Mouse (Mus musculus) kidney, embryonic 16.5 days (tissue): ENCODE data around the gene Tbc1d16. TPM values are rescaled to one million over a fixed set of nuclear protein-coding genes. Genes with fewer than 3 reads are reported as not detected.
A peak's percentile ranks its signal among the peaks of the same experiment; 100 is the strongest.

Source experiments
- ATAC-seq: fragments of 200-750 bp; cut with Nextera tagmentation; 2 replicates; pipeline ENCODE4 v1.8.0; 2017; ENCODE audit warnings: moderate TSS enrichment; ENCODE audit not compliant: low FRiP score, low TSS enrichment
- H3K27ac ChIP-seq: fragments of 300-500 bp; sonication (generic); 2 replicates; pipeline ENCODE4 v1.5.1; 2014; ENCODE audit warnings: low read length
- H3K27me3 ChIP-seq: fragments of 300-500 bp; sonication (generic); 2 replicates; pipeline ENCODE4 v1.6.1; 2014; ENCODE audit warnings: low read length, control low read depth, mixed read lengths; ENCODE audit not compliant: insufficient read depth
- H3K36me3 ChIP-seq: fragments of 300-500 bp; sonication (generic); 2 replicates; pipeline ENCODE4 v1.6.1; 2014; ENCODE audit warnings: low read length, control low read depth, mixed read lengths; ENCODE audit not compliant: insufficient read depth
- H3K4me1 ChIP-seq: fragments of 300-500 bp; sonication (generic); 2 replicates; pipeline ENCODE4 v1.6.1; 2014; ENCODE audit warnings: low read length, control low read depth, mixed read lengths; ENCODE audit not compliant: insufficient read depth
- H3K4me2 ChIP-seq: fragments of 300-500 bp; sonication (generic); replicated peaks from 2 replicates; pipeline ENCODE4 v1.6.1; 2014; ENCODE audit warnings: low read depth, low read length
- H3K4me3 ChIP-seq: fragments of 300-500 bp; sonication (generic); 2 replicates; pipeline ENCODE4 v1.5.1; 2014; ENCODE audit warnings: mild to moderate bottlenecking, low read length
- H3K9ac ChIP-seq: fragments of 300-500 bp; sonication (generic); replicated peaks from 2 replicates; pipeline ENCODE4 v1.6.1; 2014; ENCODE audit warnings: low read length
- H3K9me3 ChIP-seq: fragments of 300-500 bp; sonication (generic); 2 replicates; pipeline ENCODE4 v1.6.1; 2016; ENCODE audit warnings: low read length, control low read depth
- WGBS: fragments of 180-500 bp; shearing (Covaris S2); extraction: QIAGEN DNeasy Blood & Tissue Kit; methylation state at CpG from one replicate; pipeline ENCODE4 v1.1.7; 2014; 5-methylcytosine and 5-hydroxymethylcytosine counted together
- polyA plus RNA-seq: library from polyadenylated mRNA; unstranded; fragments of >200 nt; fragmentation: Nextera tagmentation; extraction: Ambion mirVana; gene quantifications from 2 replicates; pipeline ENCODE4 v1.2.1, GENCODE M21; 2015

The Tbc1d16 gene
- polyA plus RNA-seq, 1 experiment from 2014 or later = 12.3 TPM

- no peak for ATAC-seq
- WGBS = 82% methylated on average over 32 of the region's 32 CpGs
- H3K4me2 ChIP-seq = no peak overlapping the region
Measured at GRCm38 (mm10) chr11:119210321-119211100, 17.8 kb downstream of the Tbc1d16 start.

DNA sequence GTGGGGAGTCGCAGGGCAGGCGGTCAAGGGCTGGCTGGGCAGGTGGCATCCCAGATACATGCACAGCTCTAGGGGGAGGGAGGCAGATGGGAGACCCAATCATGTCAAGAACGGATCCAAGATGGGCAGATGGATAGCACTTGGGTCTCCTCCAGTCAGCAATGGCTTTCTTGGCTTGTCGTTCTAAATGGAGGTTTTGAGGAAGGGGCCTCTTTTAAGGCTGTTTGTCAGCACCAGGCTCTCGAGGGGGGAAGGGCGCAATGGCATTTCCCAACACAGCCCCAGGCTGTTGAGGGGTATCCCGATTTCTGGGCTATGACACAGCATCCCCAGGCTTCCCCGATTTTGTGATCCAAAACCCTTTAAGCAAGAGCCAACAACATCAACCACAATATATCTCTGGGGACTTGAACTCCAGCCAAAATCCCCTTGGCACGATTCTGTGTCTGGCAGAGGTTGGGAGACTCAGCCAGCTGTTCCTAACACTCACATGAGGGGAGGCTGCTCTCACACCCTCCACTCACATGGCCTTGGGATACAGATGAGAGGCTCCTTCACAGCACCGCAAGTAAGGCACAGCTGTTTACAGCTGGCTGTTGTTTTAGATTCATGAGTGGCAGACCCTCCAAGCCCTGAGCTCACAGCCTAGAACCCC lies 18.8 kb downstream of the Tbc1d16 start:
- H3K27ac ChIP-seq = no peak overlapping the region
- no peaks in the 10 kb centered on the region; the same call in 1 of the 2 replicates for H3K9me3 ChIP-seq
- peaks cover 21% of the 10 kb centered on the region for H3K36me3 ChIP-seq
- no peak overlapping the region for H3K9ac ChIP-seq
- H3K4me3 ChIP-seq = no peak overlapping the region
- H3K4me2 ChIP-seq = no peak overlapping the region
- WGBS = 73% methylated on average over 10 of the region's 10 CpGs
- peak; percentile 44 for ATAC-seq
- H3K27me3 ChIP-seq = no peaks in the 10 kb centered on the region
- peaks cover 10% of the 10 kb centered on the region for H3K4me1 ChIP-seq

More at GRCm38 (mm10) chr11:119210321-119211100, 17.8 kb downstream of the Tbc1d16 start:
- Histone ChIP-seq H3K4me3 (no peak overlapping the region), H3K27ac (no peak overlapping the region), H3K9ac (no peak overlapping the region), H3K36me3 (peaks cover 18% of the 10 kb centered on the region), H3K9me3 (no peaks in the 10 kb centered on the region; the same call in 1 of the 2 replicates), H3K27me3 (no peaks in the 10 kb centered on the region), H3K4me1 (peaks cover 20% of the 10 kb centered on the region)

DNA sequence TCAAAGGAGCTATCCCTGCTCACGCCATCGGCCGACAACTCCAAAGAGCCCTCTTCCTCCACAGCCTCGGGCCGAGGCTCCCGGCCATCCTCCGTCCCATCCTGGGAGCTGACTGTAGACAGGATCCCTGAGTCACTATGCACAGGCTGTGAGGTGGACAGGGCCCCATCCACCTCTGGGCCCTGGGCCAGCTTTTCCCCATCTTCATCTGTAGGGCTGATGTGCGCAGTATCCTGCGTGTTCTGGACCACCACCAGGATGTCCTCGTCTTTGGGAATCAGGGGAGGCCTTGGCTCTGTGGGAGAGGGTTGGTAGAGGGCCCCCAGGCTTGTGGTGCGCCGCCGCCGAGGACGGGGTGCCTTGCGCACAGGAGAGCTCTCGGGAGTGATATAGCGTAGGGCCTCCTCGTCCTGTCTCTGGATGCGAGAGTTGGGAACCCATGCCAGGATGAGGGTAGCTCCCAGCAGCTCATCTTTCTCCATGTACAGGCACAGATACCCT lies 19.4 kb downstream of the Tbc1d16 start:
- no peak overlapping the region for H3K4me2 ChIP-seq
- H3K27me3 ChIP-seq = no peaks in the 10 kb centered on the region
- no peak overlapping the region for H3K4me3 ChIP-seq
- no peaks in the 10 kb centered on the region; the same call in 1 of the 2 replicates for H3K9me3 ChIP-seq
- no peak overlapping the region for H3K9ac ChIP-seq
- peaks cover 6% of the 10 kb centered on the region; the same call in 1 of the 2 replicates for H3K4me1 ChIP-seq
- H3K27ac ChIP-seq = no peak overlapping the region
- no peak for ATAC-seq
- 92% methylated on average over 20 of the region's 20 CpGs for WGBS
- H3K36me3 ChIP-seq = peaks cover 21% of the 10 kb centered on the region

GRCm38 (mm10) chr11:119207986-119208385 lies 20.3 kb downstream of the Tbc1d16 start:
- peaks cover 21% of the 10 kb centered on the region for H3K36me3 ChIP-seq
- no peaks in the 10 kb centered on the region for H3K27me3 ChIP-seq
- H3K4me1 ChIP-seq = no peaks in the 10 kb centered on the region
- 83% methylated on average over 6 of the region's 6 CpGs for WGBS
- no peaks in the 10 kb centered on the region; the same call in 1 of the 2 replicates for H3K9me3 ChIP-seq
- H3K27ac ChIP-seq = no peak overlapping the region
- ATAC-seq = no peak
- no peak overlapping the region for H3K9ac ChIP-seq
- no peak overlapping the region for H3K4me2 ChIP-seq
- H3K4me3 ChIP-seq = no peak overlapping the region

- no peak overlapping the region for H3K4me2 ChIP-seq
- H3K27ac ChIP-seq = no peak overlapping the region
- no peak overlapping the region for H3K4me3 ChIP-seq
- no peak overlapping the region for H3K9ac ChIP-seq
- 0 out of 2 replicates have a peak, but pooled peaks have one; percentile 8 for ATAC-seq
- H3K36me3 ChIP-seq = peaks cover 21% of the 10 kb centered on the region
- H3K9me3 ChIP-seq = no peaks in the 10 kb centered on the region; the same call in 1 of the 2 replicates
- WGBS = 43% methylated on average over 5 of the region's 5 CpGs
- H3K27me3 ChIP-seq = no peaks in the 10 kb centered on the region
- H3K4me1 ChIP-seq = no peaks in the 10 kb centered on the region
Measured at GRCm38 (mm10) chr11:119206562-119206961, 21.7 kb downstream of the Tbc1d16 start.

- no peak for ATAC-seq
- WGBS = 86% methylated on average over 10 of the region's 10 CpGs
- no peaks in the 10 kb centered on the region; the same call in 1 of the 2 replicates for H3K9me3 ChIP-seq
- H3K4me1 ChIP-seq = no peaks in the 10 kb centered on the region
- H3K4me3 ChIP-seq = no peak overlapping the region
- no peak overlapping the region for H3K4me2 ChIP-seq
- no peak overlapping the region for H3K27ac ChIP-seq
- H3K9ac ChIP-seq = no peak overlapping the region
- no peaks in the 10 kb centered on the region for H3K27me3 ChIP-seq
- H3K36me3 ChIP-seq = peaks cover 21% of the 10 kb centered on the region
Measured at GRCm38 (mm10) chr11:119205738-119206137, 22.6 kb downstream of the Tbc1d16 start.

DNA sequence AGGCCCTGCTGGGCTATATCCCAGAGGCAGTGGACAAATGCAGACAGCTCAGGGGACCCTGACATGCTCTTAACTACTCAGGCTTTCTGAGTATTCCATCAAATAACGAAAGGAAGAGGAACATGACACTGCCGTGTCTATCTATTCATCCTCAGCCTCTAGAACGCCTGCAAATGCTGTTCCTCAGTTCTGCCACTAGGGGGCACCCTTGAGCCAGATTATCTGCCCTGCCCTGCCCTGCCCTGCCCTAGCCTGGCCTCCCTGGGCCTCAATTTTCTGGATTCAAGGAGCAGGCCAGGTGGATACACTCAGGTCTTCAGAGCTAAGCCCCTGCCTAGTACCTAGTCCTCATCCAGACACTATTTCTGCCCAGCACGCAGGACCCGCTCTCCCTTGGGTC lies 24.9 kb downstream of the Tbc1d16 start:
- Histone ChIP-seq H3K4me2 (no peak overlapping the region), H3K4me1 (peaks cover 9% of the 10 kb centered on the region)
- no peak for ATAC-seq

DNA sequence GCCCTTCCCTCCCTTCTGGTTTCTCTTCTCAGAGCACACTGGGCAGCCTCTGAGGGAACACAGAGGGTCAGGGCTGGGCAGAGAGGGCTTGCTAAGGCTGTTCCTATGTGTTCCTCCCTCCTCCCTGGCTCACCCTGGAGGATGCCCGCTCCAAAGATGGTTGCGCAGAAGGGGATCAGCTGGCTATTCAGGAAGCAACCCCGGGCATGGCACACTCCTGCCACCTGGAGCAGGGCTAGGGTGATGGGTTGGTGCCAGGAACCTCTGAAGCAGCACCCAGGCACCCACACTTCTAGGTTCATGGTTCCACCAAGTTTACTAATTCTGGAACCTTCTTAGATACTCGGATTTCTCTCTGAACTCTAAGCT lies 29.1 kb downstream of the Tbc1d16 start:
- Histone ChIP-seq H3K36me3 (no peaks in the 10 kb centered on the region), H3K9ac (no peak overlapping the region), H3K4me1 (peaks cover 9% of the 10 kb centered on the region), H3K9me3 (no peaks in the 10 kb centered on the region), H3K4me2 (no peak overlapping the region), H3K27me3 (no peaks in the 10 kb centered on the region), H3K27ac (no peak overlapping the region), H3K4me3 (no peak overlapping the region)
- no peak for ATAC-seq
- 72% methylated on average over 4 of the region's 4 CpGs for WGBS

More for the DNA sequence above, 24.9 kb downstream of the Tbc1d16 start:
- peaks cover 18% of the 10 kb centered on the region for H3K36me3 ChIP-seq
- H3K9ac ChIP-seq = no peak overlapping the region
- 49% methylated on average over 5 of the region's 5 CpGs for WGBS
- no peaks in the 10 kb centered on the region; the same call in 1 of the 2 replicates for H3K9me3 ChIP-seq
- H3K27me3 ChIP-seq = no peaks in the 10 kb centered on the region
- H3K27ac ChIP-seq = no peak overlapping the region
- H3K4me3 ChIP-seq = no peak overlapping the region

GRCm38 (mm10) chr11:119198564-119199232 lies 29.6 kb downstream of the Tbc1d16 start:
- Histone ChIP-seq H3K9ac (no peak overlapping the region; the same call in 1 of the 2 replicates), H3K27ac (no peak overlapping the region), H3K36me3 (no peaks in the 10 kb centered on the region)

More at GRCm38 (mm10) chr11:119198564-119199232, 29.6 kb downstream of the Tbc1d16 start:
- Histone ChIP-seq H3K4me1 (peaks cover 9% of the 10 kb centered on the region), H3K27me3 (no peaks in the 10 kb centered on the region), H3K9me3 (no peaks in the 10 kb centered on the region), H3K4me2 (no peak overlapping the region), H3K4me3 (no peak overlapping the region)
- WGBS = 44% methylated on average over 26 of the region's 26 CpGs
- ATAC-seq = 0 out of 2 replicates have a peak, but pooled peaks have one; percentile 16
